Mouse (Mus musculus): ENCODE measurements around the gene Oprd1. TPM values are rescaled to one million over a fixed set of nuclear protein-coding genes. Genes with fewer than 3 reads are reported as not detected.
A peak's percentile ranks its signal among the peaks of the same experiment; 100 is the strongest.

Gene Oprd1
- polyA plus RNA-seq, 1 experiment, result 0.60 TPM

GRCm38 (mm10) chr4:132088921-132089320, 55.4 kb downstream of the Oprd1 start:
- no peaks in the 10 kb centered on the region; the same call in 1 of the 2 replicates for H3K4me1 ChIP-seq (ENCODE audit: control insufficient read depth, insufficient read depth, insufficient read length, low read length)
- H3K27ac ChIP-seq (ENCODE audit: insufficient read depth, low read depth, low read length), result no peak overlapping the region
- no peaks in the 10 kb centered on the region for H3K27me3 ChIP-seq (ENCODE audit: control insufficient read depth, insufficient read depth, low read length)
- WGBS, result 16% methylated on average over 7 of the region's 7 CpGs
- TF ChIP-seq POLR2A (IDR thresholded peaks at IDR 0.05; ENCODE audit: low read depth, low read length) (no peak), CTCF (IDR thresholded peaks at IDR 0.05; ENCODE audit: extremely low read depth, insufficient read length, insufficient replicate concordance, low read depth, low read length) (peak; percentile 87; the same call in 1 of the 2 replicates)
- H3K36me3 ChIP-seq (ENCODE audit: control insufficient read depth, insufficient read depth, low read length), result no peaks in the 10 kb centered on the region
- no peak overlapping the region for H3K4me3 ChIP-seq (ENCODE audit: low read depth, low read length)

GRCm38 (mm10) chr4:132085114-132085513, 59.2 kb downstream of the Oprd1 start:
- WGBS, result 80% methylated on average over 7 of the region's 7 CpGs
- H3K27ac ChIP-seq (ENCODE audit: insufficient read depth, low read depth, low read length), result no peak overlapping the region
- H3K27me3 ChIP-seq (ENCODE audit: control insufficient read depth, insufficient read depth, low read length), result no peaks in the 10 kb centered on the region
- H3K4me3 ChIP-seq (ENCODE audit: low read depth, low read length), result no peak overlapping the region
- no peaks in the 10 kb centered on the region for H3K4me1 ChIP-seq (ENCODE audit: control insufficient read depth, insufficient read depth, insufficient read length, low read length)
- no peaks in the 10 kb centered on the region for H3K36me3 ChIP-seq (ENCODE audit: control insufficient read depth, insufficient read depth, low read length)
- TF ChIP-seq POLR2A (IDR thresholded peaks at IDR 0.05; ENCODE audit: low read depth, low read length) (no peak), CTCF (IDR thresholded peaks at IDR 0.05; ENCODE audit: extremely low read depth, insufficient read length, insufficient replicate concordance, low read depth, low read length) (no peak)

DNA sequence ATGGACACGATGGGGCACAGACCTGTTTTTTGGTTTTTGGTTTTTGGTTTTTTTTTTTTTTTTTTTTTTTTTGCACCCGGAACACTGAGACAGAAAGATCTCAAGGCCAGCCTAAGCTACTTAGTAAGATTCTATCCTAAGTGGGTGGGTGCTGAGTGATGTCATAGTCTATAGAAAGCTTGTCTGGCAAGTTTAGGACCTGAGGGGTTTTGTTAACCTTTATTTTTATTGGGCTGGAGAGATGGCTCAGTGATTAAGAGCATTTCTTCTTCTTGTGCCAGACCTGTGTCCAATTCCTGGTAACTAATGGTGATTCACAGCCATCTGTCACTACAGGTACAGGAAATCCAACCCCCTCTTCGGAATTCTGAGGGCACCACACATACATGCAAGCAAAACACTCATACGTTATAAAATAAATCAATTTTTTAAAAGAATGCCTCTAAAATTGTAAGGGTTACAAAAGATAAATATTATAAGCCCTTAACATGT, 63.7 kb downstream of the Oprd1 start:
- TF ChIP-seq POLR2A (IDR thresholded peaks at IDR 0.05; ENCODE audit: low read depth, low read length) (no peak), CTCF (IDR thresholded peaks at IDR 0.05; ENCODE audit: extremely low read depth, insufficient read length, insufficient replicate concordance, low read depth, low read length) (no peak)
- no peaks in the 10 kb centered on the region for H3K27me3 ChIP-seq (ENCODE audit: control insufficient read depth, insufficient read depth, low read length)
- H3K27ac ChIP-seq (ENCODE audit: insufficient read depth, low read depth, low read length), result no peak overlapping the region
- no peaks in the 10 kb centered on the region for H3K36me3 ChIP-seq (ENCODE audit: control insufficient read depth, insufficient read depth, low read length)
- peaks cover 4% of the 10 kb centered on the region; the same call in 1 of the 2 replicates for H3K4me1 ChIP-seq (ENCODE audit: control insufficient read depth, insufficient read depth, insufficient read length, low read length)
- H3K4me3 ChIP-seq (ENCODE audit: low read depth, low read length), result no peak overlapping the region
- 69% methylated on average over 4 of the region's 4 CpGs for WGBS

DNA sequence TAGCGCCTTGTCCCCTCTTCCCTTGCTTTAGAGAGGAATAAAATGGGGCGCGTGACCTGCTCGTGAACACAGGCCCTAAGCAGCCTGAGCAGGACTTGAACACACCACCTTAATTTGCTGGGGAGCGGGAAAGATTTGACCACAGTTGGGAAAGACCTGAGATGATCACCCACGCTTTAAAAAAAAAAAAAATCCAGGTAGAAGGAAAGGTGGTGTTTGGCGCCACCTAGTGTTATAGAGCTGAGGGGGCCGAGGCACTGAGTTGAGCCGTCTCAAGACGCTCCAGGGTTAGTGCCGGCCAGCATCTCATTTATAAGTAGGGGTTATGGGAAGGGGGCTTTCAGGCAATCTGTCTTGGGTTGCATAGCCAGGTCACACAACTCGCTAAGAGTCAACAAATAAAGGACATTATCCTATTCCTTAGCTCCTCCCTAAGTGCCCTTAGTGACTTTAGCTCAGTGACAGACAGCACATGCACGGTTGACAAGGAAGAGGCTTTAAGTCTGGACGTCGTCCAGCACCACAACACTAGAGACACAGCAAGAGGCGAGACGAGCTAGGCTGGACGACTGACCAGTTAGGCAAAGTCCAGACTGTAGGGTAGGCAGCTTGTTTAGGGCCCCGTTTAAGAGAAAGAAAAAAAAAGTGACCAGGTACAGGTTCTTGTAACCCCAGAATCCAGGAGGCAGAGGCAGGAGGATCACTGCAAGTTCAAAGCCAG, 64.6 kb downstream of the Oprd1 start:
- 8% methylated on average over 19 of the region's 19 CpGs for WGBS
- Histone ChIP-seq H3K36me3 (ENCODE audit: control insufficient read depth, insufficient read depth, low read length) (no peaks in the 10 kb centered on the region), H3K4me3 (ENCODE audit: low read depth, low read length) (no peak overlapping the region), H3K27me3 (ENCODE audit: control insufficient read depth, insufficient read depth, low read length) (no peaks in the 10 kb centered on the region), H3K27ac (ENCODE audit: insufficient read depth, low read depth, low read length) (no peak overlapping the region), H3K4me1 (ENCODE audit: control insufficient read depth, insufficient read depth, insufficient read length, low read length) (peaks cover 5% of the 10 kb centered on the region; the same call in 1 of the 2 replicates)
- TF ChIP-seq CTCF (IDR thresholded peaks at IDR 0.05; ENCODE audit: extremely low read depth, insufficient read length, insufficient replicate concordance, low read depth, low read length) (peak; percentile 80; the same call in 1 of the 2 replicates), POLR2A (IDR thresholded peaks at IDR 0.05; ENCODE audit: low read depth, low read length) (no peak)

- Histone ChIP-seq H3K4me3 (ENCODE audit: low read depth, low read length) (no peak overlapping the region), H3K4me1 (ENCODE audit: control insufficient read depth, insufficient read depth, insufficient read length, low read length) (peaks cover 10% of the 10 kb centered on the region), H3K36me3 (ENCODE audit: control insufficient read depth, insufficient read depth, low read length) (no peaks in the 10 kb centered on the region), H3K27ac (ENCODE audit: insufficient read depth, low read depth, low read length) (no peak overlapping the region), H3K27me3 (ENCODE audit: control insufficient read depth, insufficient read depth, low read length) (no peaks in the 10 kb centered on the region)
- TF ChIP-seq CTCF (IDR thresholded peaks at IDR 0.05; ENCODE audit: extremely low read depth, insufficient read length, insufficient replicate concordance, low read depth, low read length), result no peak
- TF ChIP-seq POLR2A (IDR thresholded peaks at IDR 0.05; ENCODE audit: low read depth, low read length), result no peak
- WGBS, result 73% methylated on average over 7 of the region's 7 CpGs
These were observed 66.0 kb downstream of the Oprd1 start for GRCm38 (mm10) chr4:132078296-132078714.

GRCm38 (mm10) chr4:132077445-132077844, 66.8 kb downstream of the Oprd1 start:
- H3K4me1 ChIP-seq (ENCODE audit: control insufficient read depth, insufficient read depth, insufficient read length, low read length), result peaks cover 19% of the 10 kb centered on the region
- H3K36me3 ChIP-seq (ENCODE audit: control insufficient read depth, insufficient read depth, low read length), result no peaks in the 10 kb centered on the region
- WGBS, result 67% methylated on average over 7 of the region's 7 CpGs
- H3K27me3 ChIP-seq (ENCODE audit: control insufficient read depth, insufficient read depth, low read length), result no peaks in the 10 kb centered on the region
- no peak overlapping the region for H3K27ac ChIP-seq (ENCODE audit: insufficient read depth, low read depth, low read length)
- H3K4me3 ChIP-seq (ENCODE audit: low read depth, low read length), result no peak overlapping the region
- no peak for TF ChIP-seq CTCF (IDR thresholded peaks at IDR 0.05; ENCODE audit: extremely low read depth, insufficient read length, insufficient replicate concordance, low read depth, low read length)

GRCm38 (mm10) chr4:132076480-132077405, 67.5 kb downstream of the Oprd1 start:
- 25% methylated on average over 20 of the region's 20 CpGs for WGBS
- H3K4me3 ChIP-seq (ENCODE audit: low read depth, low read length), result no peak overlapping the region

More at GRCm38 (mm10) chr4:132076480-132077405, 67.5 kb downstream of the Oprd1 start:
- TF ChIP-seq POLR2A (IDR thresholded peaks at IDR 0.05; ENCODE audit: low read depth, low read length), result no peak
- TF ChIP-seq CTCF (IDR thresholded peaks at IDR 0.05; ENCODE audit: extremely low read depth, insufficient read length, insufficient replicate concordance, low read depth, low read length), result no peak
- no peaks in the 10 kb centered on the region for H3K36me3 ChIP-seq (ENCODE audit: control insufficient read depth, insufficient read depth, low read length)
- no peak overlapping the region for H3K27ac ChIP-seq (ENCODE audit: insufficient read depth, low read depth, low read length)
- no peaks in the 10 kb centered on the region for H3K27me3 ChIP-seq (ENCODE audit: control insufficient read depth, insufficient read depth, low read length)
- H3K4me1 ChIP-seq (ENCODE audit: control insufficient read depth, insufficient read depth, insufficient read length, low read length), result peaks cover 21% of the 10 kb centered on the region
